Mouse (Mus musculus) liver, embryonic 12.5 days (tissue): ENCODE measurements around the gene Avp. TPM values are rescaled to one million over a fixed set of nuclear protein-coding genes. Genes with fewer than 3 reads are reported as not detected.
A peak's percentile ranks its signal among the peaks of the same experiment; 100 is the strongest.

Source experiments
- ATAC-seq: fragments of 200-750 bp; cut with Nextera tagmentation; 2 replicates; pipeline ENCODE4 v1.8.0; 2017; ENCODE audit warnings: moderate number of reproducible peaks, mild to moderate bottlenecking, moderate library complexity
- H3K27ac ChIP-seq: fragments of 300-500 bp; sonication (generic); 2 replicates; pipeline ENCODE4 v1.5.1; 2016; ENCODE audit warnings: mild to moderate bottlenecking
- H3K27me3 ChIP-seq: fragments of 300-500 bp; sonication (generic); replicated peaks from 2 replicates; pipeline ENCODE4 v1.6.1; 2016; ENCODE audit warnings: mild to moderate bottlenecking, moderate library complexity
- H3K36me3 ChIP-seq: fragments of 300-500 bp; sonication (generic); 2 replicates; pipeline ENCODE4 v1.6.1; 2016; ENCODE audit warnings: mild to moderate bottlenecking, moderate library complexity
- H3K4me1 ChIP-seq: fragments of 300-500 bp; sonication (generic); 2 replicates; pipeline ENCODE4 v1.6.1; 2016
- H3K4me2 ChIP-seq: fragments of 300-500 bp; sonication (generic); 2 replicates; pipeline ENCODE4 v1.6.1; 2016; ENCODE audit warnings: mild to moderate bottlenecking, moderate library complexity
- H3K4me3 ChIP-seq: fragments of 300-500 bp; sonication (generic); 2 replicates; pipeline ENCODE4 v1.5.1; 2016; ENCODE audit warnings: mild to moderate bottlenecking, moderate library complexity
- H3K9ac ChIP-seq: fragments of 300-500 bp; sonication (generic); 2 replicates; pipeline ENCODE4 v1.6.1; 2016; ENCODE audit warnings: mild to moderate bottlenecking, moderate library complexity
- H3K9me3 ChIP-seq: fragments of 300-500 bp; sonication (generic); replicated peaks from 2 replicates; pipeline ENCODE4 v1.6.1; 2016; ENCODE audit warnings: mild to moderate bottlenecking, moderate library complexity
- WGBS: fragments of 180-500 bp; shearing (Covaris S2); methylation state at CpG from one replicate; pipeline ENCODE4 v1.1.7; 2016; ENCODE audit not compliant: insufficient replicate concordance; 5-methylcytosine and 5-hydroxymethylcytosine counted together
- polyA plus RNA-seq: library from polyadenylated mRNA; unstranded; fragments of >200 nt; fragmentation: Nextera tagmentation; extraction: Ambion mirVana; gene quantifications from 2 replicates; pipeline ENCODE4 v1.2.1, GENCODE M21; 2016

Gene Avp
- not detected in 2 replicates for polyA plus RNA-seq

GRCm38 (mm10) chr2:130582552-130582951 is at the start of gene Avp:
Avp (minus strand) TSS chr2:130582554.
- Histone ChIP-seq H3K9ac (no peak within 1 kb of the TSS), H3K4me3 (no peak within 1 kb of the TSS), H3K4me2 (no peak within 1 kb of the TSS), H3K36me3 (no peaks in the 10 kb centered on the region), H3K9me3 (no peaks in the 10 kb centered on the region), H3K27ac (no peak within 1 kb of the TSS), H3K4me1 (peaks cover 13% of the 10 kb centered on the region), H3K27me3 (peaks cover 83% of the 10 kb centered on the region)
- no peak for ATAC-seq
- 38% methylated on average over 10 of the region's 10 CpGs for WGBS

- Histone ChIP-seq H3K9ac (peak within 1 kb of the TSS; percentile 89), H3K4me3 (peak within 1 kb of the TSS; percentile 89), H3K4me2 (peak within 1 kb of the TSS; percentile 77), H3K27ac (peak within 1 kb of the TSS; percentile 83), H3K4me1 (peaks cover 31% of the 10 kb centered on the region), H3K36me3 (peaks cover 33% of the 10 kb centered on the region), H3K9me3 (no peaks in the 10 kb centered on the region), H3K27me3 (peaks cover 29% of the 10 kb centered on the region)
- 0% methylated on average over 25 of the region's 25 CpGs for WGBS
- ATAC-seq = peak; percentile 85
Observed at GRCm38 (mm10) chr2:130629839-130630203, 47.5 kb upstream of the Avp start, which contains the start of the genes Fastkd5 and Ubox5. Fastkd5 (minus strand) TSS chr2:130630027. Ubox5 (minus strand) TSS chr2:130630038.

- peaks cover 25% of the 10 kb centered on the region for H3K4me1 ChIP-seq
- peak overlapping the region; percentile 83 for H3K27ac ChIP-seq
- no peaks in the 10 kb centered on the region for H3K9me3 ChIP-seq
- peak overlapping the region; percentile 89 for H3K9ac ChIP-seq
- H3K4me2 ChIP-seq = peak overlapping the region; percentile 77
- peaks cover 37% of the 10 kb centered on the region for H3K36me3 ChIP-seq
- peak overlapping the region; percentile 89 for H3K4me3 ChIP-seq
- ATAC-seq = peak; percentile 70
- WGBS = under 1% methylated on average over 37 of the region's 37 CpGs
- peaks cover 24% of the 10 kb centered on the region for H3K27me3 ChIP-seq
Observed at GRCm38 (mm10) chr2:130629080-130629838, 46.9 kb upstream of the Avp start.

GRCm38 (mm10) chr2:130628424-130628823 is 46.1 kb upstream of the Avp start:
- H3K36me3 ChIP-seq = peaks cover 45% of the 10 kb centered on the region
- no peaks in the 10 kb centered on the region for H3K9me3 ChIP-seq
- peaks cover 15% of the 10 kb centered on the region for H3K27me3 ChIP-seq
- peak overlapping the region; percentile 77 for H3K4me2 ChIP-seq
- no peak for ATAC-seq
- 53% methylated on average over 3 of the region's 3 CpGs for WGBS
- 0 out of 2 replicates have a peak overlapping the region, but pooled peaks have one; percentile 89 for H3K9ac ChIP-seq
- H3K27ac ChIP-seq = no peak overlapping the region
- peak overlapping the region; percentile 89 for H3K4me3 ChIP-seq
- peaks cover 25% of the 10 kb centered on the region for H3K4me1 ChIP-seq

GRCm38 (mm10) chr2:130618972-130619371 is 36.6 kb upstream of the Avp start:
- Histone ChIP-seq H3K27me3 (no peaks in the 10 kb centered on the region), H3K4me1 (no peaks in the 10 kb centered on the region), H3K4me3 (no peak overlapping the region), H3K4me2 (no peak overlapping the region), H3K27ac (no peak overlapping the region), H3K36me3 (peaks cover 80% of the 10 kb centered on the region), H3K9ac (no peak overlapping the region), H3K9me3 (no peaks in the 10 kb centered on the region)
- WGBS = 85% methylated on average over 7 of the region's 7 CpGs
- ATAC-seq = no peak

GRCm38 (mm10) chr2:130613091-130613490 is 30.7 kb upstream of the Avp start:
- H3K4me2 ChIP-seq = no peak overlapping the region
- no peak overlapping the region for H3K4me3 ChIP-seq
- no peak for ATAC-seq
- peaks cover 6% of the 10 kb centered on the region; the same call in 1 of the 2 replicates for H3K4me1 ChIP-seq
- H3K27me3 ChIP-seq = no peaks in the 10 kb centered on the region
- WGBS = 56% methylated on average over 3 of the region's 3 CpGs
- H3K27ac ChIP-seq = no peak overlapping the region
- peaks cover 53% of the 10 kb centered on the region for H3K36me3 ChIP-seq
- no peak overlapping the region for H3K9ac ChIP-seq
- no peaks in the 10 kb centered on the region for H3K9me3 ChIP-seq

- peaks cover 80% of the 10 kb centered on the region for H3K36me3 ChIP-seq
- no peak for ATAC-seq
- 80% methylated on average over 4 of the region's 4 CpGs for WGBS
Observed at GRCm38 (mm10) chr2:130602195-130602594, 19.8 kb upstream of the Avp start.

GRCm38 (mm10) chr2:130598399-130598798 is 16.0 kb upstream of the Avp start:
- no peak overlapping the region for H3K27ac ChIP-seq
- no peak overlapping the region for H3K4me3 ChIP-seq
- no peaks in the 10 kb centered on the region for H3K9me3 ChIP-seq
- ATAC-seq = no peak
- peaks cover 87% of the 10 kb centered on the region for H3K36me3 ChIP-seq
- peaks cover 25% of the 10 kb centered on the region for H3K4me1 ChIP-seq
- no peak overlapping the region for H3K4me2 ChIP-seq
- no peak overlapping the region for H3K9ac ChIP-seq
- 70% methylated on average over 3 of the region's 3 CpGs for WGBS
- no peaks in the 10 kb centered on the region for H3K27me3 ChIP-seq

More at GRCm38 (mm10) chr2:130602195-130602594, 19.8 kb upstream of the Avp start:
- Histone ChIP-seq H3K9me3 (no peaks in the 10 kb centered on the region), H3K4me3 (no peak overlapping the region), H3K4me1 (peaks cover 21% of the 10 kb centered on the region), H3K9ac (no peak overlapping the region), H3K27me3 (no peaks in the 10 kb centered on the region), H3K27ac (no peak overlapping the region), H3K4me2 (no peak overlapping the region)

- ATAC-seq = peak; percentile 62
Observed at GRCm38 (mm10) chr2:130597601-130598010, 15.3 kb upstream of the Avp start.

GRCm38 (mm10) chr2:130595596-130595995 is 13.2 kb upstream of the Avp start:
- H3K27me3 ChIP-seq = no peaks in the 10 kb centered on the region
- peaks cover 25% of the 10 kb centered on the region for H3K4me1 ChIP-seq
- no peak overlapping the region for H3K4me2 ChIP-seq
- H3K27ac ChIP-seq = no peak overlapping the region
- H3K9me3 ChIP-seq = no peaks in the 10 kb centered on the region
- 57% methylated on average over 1 of the region's 1 CpGs for WGBS
- ATAC-seq = no peak
- H3K36me3 ChIP-seq = peaks cover 83% of the 10 kb centered on the region
- no peak overlapping the region for H3K9ac ChIP-seq
- no peak overlapping the region for H3K4me3 ChIP-seq

More at GRCm38 (mm10) chr2:130597601-130598010, 15.3 kb upstream of the Avp start:
- Histone ChIP-seq H3K4me2 (no peak overlapping the region), H3K4me1 (peaks cover 25% of the 10 kb centered on the region), H3K27ac (no peak overlapping the region), H3K4me3 (no peak overlapping the region), H3K9ac (no peak overlapping the region), H3K36me3 (peaks cover 84% of the 10 kb centered on the region), H3K9me3 (no peaks in the 10 kb centered on the region), H3K27me3 (no peaks in the 10 kb centered on the region)
- WGBS = 40% methylated on average over 1 of the region's 1 CpGs

- no peaks in the 10 kb centered on the region for H3K27me3 ChIP-seq
- ATAC-seq = no peak
- H3K4me3 ChIP-seq = no peak overlapping the region
- no peak overlapping the region for H3K27ac ChIP-seq
- 79% methylated on average over 2 of the region's 2 CpGs for WGBS
- H3K36me3 ChIP-seq = peaks cover 43% of the 10 kb centered on the region
- no peak overlapping the region for H3K9ac ChIP-seq
- H3K4me1 ChIP-seq = peaks cover 7% of the 10 kb centered on the region
- H3K9me3 ChIP-seq = no peaks in the 10 kb centered on the region
- H3K4me2 ChIP-seq = no peak overlapping the region
Observed at GRCm38 (mm10) chr2:130591016-130591415, 8.7 kb upstream of the Avp start.

GRCm38 (mm10) chr2:130589761-130590160 is 7.4 kb upstream of the Avp start:
- ATAC-seq = no peak
- Histone ChIP-seq H3K36me3 (peaks cover 31% of the 10 kb centered on the region), H3K9ac (no peak overlapping the region), H3K4me3 (no peak overlapping the region), H3K4me2 (no peak overlapping the region), H3K9me3 (no peaks in the 10 kb centered on the region), H3K27me3 (0 out of 2 replicates have a peak, but pooled peaks cover 11% of the 10 kb centered on the region), H3K27ac (no peak overlapping the region), H3K4me1 (no peaks in the 10 kb centered on the region)
- WGBS = 84% methylated on average over 2 of the region's 2 CpGs
